Mouse (Mus musculus): ENCODE results near the gene Nagk. TPM values are rescaled to one million over a fixed set of nuclear protein-coding genes. Genes with fewer than 3 reads are reported as not detected.
A peak's percentile ranks its signal among the peaks of the same experiment; 100 is the strongest.

The Nagk gene
- polyA plus RNA-seq (2012; fragmentation: generic; extraction: Trizol): 37.3 TPM
- long read RNA-seq, experiment 1, transcript Nagk-206 (10 exons, 1,049 nt): minor isoform, 8 of 72 reads
- long read RNA-seq, experiment 1, transcript Nagk-203 (10 exons, 1,323 nt): minor isoform, 5 of 72 reads
- long read RNA-seq, experiment 1, transcript Nagk-201 (10 exons, 1,405 nt): major isoform, 26 of 72 reads
- long read RNA-seq, experiment 1, partial matches to known transcripts: 17 of 72 reads
- long read RNA-seq, experiment 1, other reads (novel, unspliced or antisense): 13 of 72 reads
- long read RNA-seq, experiment 2, transcript Nagk-201 (10 exons, 1,405 nt): major isoform, 18 of 41 reads
- long read RNA-seq, experiment 2, partial matches to known transcripts: 3 of 41 reads
- long read RNA-seq, experiment 2, other reads (novel, unspliced or antisense): 15 of 41 reads

DNA sequence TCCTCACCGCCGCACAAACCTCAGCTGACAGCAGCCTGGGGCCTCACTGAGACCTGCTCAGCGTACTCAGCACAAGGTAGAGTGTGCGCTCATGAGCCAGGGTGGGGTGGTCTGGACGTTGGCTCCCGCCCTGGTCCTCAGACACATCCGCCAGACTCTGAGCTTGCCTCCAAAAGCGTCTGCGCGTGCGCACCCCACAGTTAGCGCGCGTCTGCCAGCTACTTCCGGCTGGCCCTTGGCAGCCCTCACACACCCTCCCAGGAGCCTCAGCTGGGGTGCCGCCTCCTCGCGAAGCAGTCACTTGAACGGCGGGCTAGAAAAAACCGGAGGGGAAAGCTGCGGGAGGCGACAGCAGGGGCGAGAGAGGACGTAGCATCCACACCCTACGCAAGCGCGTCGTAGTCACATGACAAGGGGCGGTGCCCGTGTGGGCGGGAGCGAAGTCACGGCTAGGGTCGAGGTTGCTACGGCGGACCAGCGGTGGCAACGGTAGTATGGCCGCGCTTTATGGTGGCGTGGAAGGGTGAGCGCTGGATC, at the start of gene Nagk:
Nagk (plus strand) TSS at position 223 of the 537 bp plus-strand sequence.
- TF ChIP-seq USF1 (IDR thresholded peaks at IDR 0.05; ENCODE audit: low read depth): peak; percentile 84
- TF ChIP-seq MYOG (IDR thresholded peaks at IDR 0.05; ENCODE audit: control insufficient read depth, extremely low read depth, insufficient read length): no peak
- peak; percentile 34 for TF ChIP-seq MAX (IDR thresholded peaks at IDR 0.05)
- no peak for TF ChIP-seq CEBPB (IDR thresholded peaks at IDR 0.05; ENCODE audit: low read depth)
- TF ChIP-seq MYOD1 (IDR thresholded peaks at IDR 0.05; ENCODE audit: control insufficient read depth, insufficient read length, low read depth): no peak
- no peak for TF ChIP-seq CTCF (IDR thresholded peaks at IDR 0.05; ENCODE audit: control insufficient read depth, insufficient read depth, insufficient read length)
- no peak for TF ChIP-seq FOSL1 (IDR thresholded peaks at IDR 0.05; ENCODE audit: insufficient read depth, low read length, poor library complexity, severe bottlenecking)
- H3ac ChIP-seq (ENCODE audit: control insufficient read depth, insufficient read length, low read depth): peak within 1 kb of the TSS; percentile 80
- peaks cover 7% of the 10 kb centered on the region for H3K36me3 ChIP-seq (ENCODE audit: control insufficient read depth, insufficient read depth)

DNA sequence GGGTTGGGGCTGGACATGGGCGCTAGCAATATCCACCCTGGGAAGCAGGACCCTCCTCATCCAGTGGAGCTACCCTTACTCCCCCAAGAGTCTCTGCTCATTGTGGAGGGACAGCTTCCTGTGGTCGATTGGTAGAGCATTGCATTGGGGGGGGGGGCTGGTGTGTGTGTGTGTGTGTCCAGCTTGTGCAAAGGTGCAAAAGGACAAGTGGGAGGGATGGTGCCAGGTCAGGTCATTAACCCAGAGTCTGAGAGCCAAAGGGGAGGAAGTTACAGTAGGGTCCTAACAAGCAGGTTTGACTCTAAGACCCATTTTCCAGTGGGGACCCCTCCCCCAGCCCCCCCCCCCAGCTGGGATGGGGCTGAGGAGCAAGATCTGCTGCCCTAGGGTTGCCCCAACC, 49.3 kb upstream of the Nagk start:
- TF ChIP-seq MYOG (IDR thresholded peaks at IDR 0.05; ENCODE audit: control insufficient read depth, extremely low read depth, insufficient read length) (no peak), MAX (IDR thresholded peaks at IDR 0.05) (no peak), USF1 (IDR thresholded peaks at IDR 0.05; ENCODE audit: low read depth) (no peak), MYOD1 (IDR thresholded peaks at IDR 0.05; ENCODE audit: control insufficient read depth, insufficient read length, low read depth) (no peak), CEBPB (IDR thresholded peaks at IDR 0.05; ENCODE audit: low read depth) (no peak), CTCF (IDR thresholded peaks at IDR 0.05; ENCODE audit: control insufficient read depth, insufficient read depth, insufficient read length) (no peak), FOSL1 (IDR thresholded peaks at IDR 0.05; ENCODE audit: insufficient read depth, low read length, poor library complexity, severe bottlenecking) (no peak)
- H3ac ChIP-seq (ENCODE audit: control insufficient read depth, insufficient read length, low read depth): no peak overlapping the region
- H3K4me3 ChIP-seq (ENCODE audit: insufficient read depth, poor library complexity, severe bottlenecking): no peak overlapping the region
- H3K27me3 ChIP-seq (ENCODE audit: control insufficient read depth, insufficient read depth, insufficient read length): peaks cover 64% of the 10 kb centered on the region
- H3K79me3 ChIP-seq (ENCODE audit: low read depth): no peaks in the 10 kb centered on the region
- no peaks in the 10 kb centered on the region for H3K36me3 ChIP-seq (ENCODE audit: control insufficient read depth, insufficient read depth)
- no peaks in the 10 kb centered on the region for H3K79me2 ChIP-seq (ENCODE audit: control insufficient read depth, insufficient read depth)

More for the DNA sequence above, at the start of gene Nagk:
- Histone ChIP-seq H3K79me3 (ENCODE audit: low read depth) (no peaks in the 10 kb centered on the region), H3K4me3 (ENCODE audit: insufficient read depth, poor library complexity, severe bottlenecking) (peak within 1 kb of the TSS; percentile 64), H3K79me2 (ENCODE audit: control insufficient read depth, insufficient read depth) (no peaks in the 10 kb centered on the region), H3K27me3 (ENCODE audit: control insufficient read depth, insufficient read depth, insufficient read length) (no peaks in the 10 kb centered on the region)

GRCm38 (mm10) chr6:83749286-83749685, 45.5 kb upstream of the Nagk start:
- Histone ChIP-seq H3K4me3 (ENCODE audit: insufficient read depth, poor library complexity, severe bottlenecking) (no peak overlapping the region), H3ac (ENCODE audit: control insufficient read depth, insufficient read length, low read depth) (no peak overlapping the region), H3K36me3 (ENCODE audit: control insufficient read depth, insufficient read depth) (no peaks in the 10 kb centered on the region), H3K27me3 (ENCODE audit: control insufficient read depth, insufficient read depth, insufficient read length) (peaks cover 69% of the 10 kb centered on the region), H3K79me3 (ENCODE audit: low read depth) (no peaks in the 10 kb centered on the region), H3K79me2 (ENCODE audit: control insufficient read depth, insufficient read depth) (no peaks in the 10 kb centered on the region)
- TF ChIP-seq MYOG (IDR thresholded peaks at IDR 0.05; ENCODE audit: control insufficient read depth, extremely low read depth, insufficient read length) (no peak), USF1 (IDR thresholded peaks at IDR 0.05; ENCODE audit: low read depth) (no peak), FOSL1 (IDR thresholded peaks at IDR 0.05; ENCODE audit: insufficient read depth, low read length, poor library complexity, severe bottlenecking) (no peak), MYOD1 (IDR thresholded peaks at IDR 0.05; ENCODE audit: control insufficient read depth, insufficient read length, low read depth) (no peak), CEBPB (IDR thresholded peaks at IDR 0.05; ENCODE audit: low read depth) (no peak)

GRCm38 (mm10) chr6:83750171-83750684, 44.6 kb upstream of the Nagk start:
- TF ChIP-seq CTCF (IDR thresholded peaks at IDR 0.05; ENCODE audit: control insufficient read depth, insufficient read depth, insufficient read length) (peak; percentile 53), MYOG (IDR thresholded peaks at IDR 0.05; ENCODE audit: control insufficient read depth, extremely low read depth, insufficient read length) (no peak), MAX (IDR thresholded peaks at IDR 0.05) (no peak), USF1 (IDR thresholded peaks at IDR 0.05; ENCODE audit: low read depth) (no peak), MYOD1 (IDR thresholded peaks at IDR 0.05; ENCODE audit: control insufficient read depth, insufficient read length, low read depth) (no peak)
- Histone ChIP-seq H3K27me3 (ENCODE audit: control insufficient read depth, insufficient read depth, insufficient read length) (peaks cover 66% of the 10 kb centered on the region), H3K79me2 (ENCODE audit: control insufficient read depth, insufficient read depth) (no peaks in the 10 kb centered on the region)

GRCm38 (mm10) chr6:83756051-83756450, 38.7 kb upstream of the Nagk start:
- Histone ChIP-seq H3K27me3 (ENCODE audit: control insufficient read depth, insufficient read depth, insufficient read length) (peaks cover 64% of the 10 kb centered on the region), H3K36me3 (ENCODE audit: control insufficient read depth, insufficient read depth) (no peaks in the 10 kb centered on the region), H3K79me2 (ENCODE audit: control insufficient read depth, insufficient read depth) (no peaks in the 10 kb centered on the region), H3K4me3 (ENCODE audit: insufficient read depth, poor library complexity, severe bottlenecking) (no peak overlapping the region), H3K79me3 (ENCODE audit: low read depth) (no peaks in the 10 kb centered on the region), H3ac (ENCODE audit: control insufficient read depth, insufficient read length, low read depth) (no peak overlapping the region)
- no peak for TF ChIP-seq MYOD1 (IDR thresholded peaks at IDR 0.05; ENCODE audit: control insufficient read depth, insufficient read length, low read depth)

More at GRCm38 (mm10) chr6:83750171-83750684, 44.6 kb upstream of the Nagk start:
- Histone ChIP-seq H3K4me3 (ENCODE audit: insufficient read depth, poor library complexity, severe bottlenecking) (no peak overlapping the region), H3K79me3 (ENCODE audit: low read depth) (no peaks in the 10 kb centered on the region), H3K36me3 (ENCODE audit: control insufficient read depth, insufficient read depth) (no peaks in the 10 kb centered on the region), H3ac (ENCODE audit: control insufficient read depth, insufficient read length, low read depth) (no peak overlapping the region)
